Mouse (Mus musculus): Measurements from ENCODE around the gene Tln2. TPM values are rescaled to one million over a fixed set of nuclear protein-coding genes. Genes with fewer than 3 reads are reported as not detected.

Tln2 gene
- polyA plus RNA-seq, 1 experiment from 2014 or later, result 19.3 TPM

- ATAC-seq (ENCODE audit: low FRiP score, low TSS enrichment) (no peak), DNase-seq (no peak)
- Histone ChIP-seq H3K4me2 (ENCODE audit: low read length) (no peak overlapping the region), H3K4me3 (replicated peaks; ENCODE audit: low read depth, low read length) (no peak overlapping the region), H3K27ac (replicated peaks; ENCODE audit: low read depth, low read length) (no peak overlapping the region), H3K36me3 (ENCODE audit: control insufficient read depth, insufficient read depth, low read length) (no peaks in the 10 kb centered on the region), H3K4me1 (ENCODE audit: control insufficient read depth, insufficient read depth, low read length) (no peaks in the 10 kb centered on the region), H3K9me3 (ENCODE audit: control insufficient read depth, low read length) (no peaks in the 10 kb centered on the region), H3K27me3 (ENCODE audit: control insufficient read depth, insufficient read depth, low read length) (no peaks in the 10 kb centered on the region), H3K9ac (replicated peaks; ENCODE audit: low read length) (no peak overlapping the region)
- WGBS, result 72% methylated on average over 4 of the region's 4 CpGs
Measured at GRCm38 (mm10) chr9:67205175-67205574, 354.3 kb downstream of the Tln2 start.

- H3K4me1 ChIP-seq (ENCODE audit: control insufficient read depth, insufficient read depth, low read length), result no peaks in the 10 kb centered on the region
- H3K36me3 ChIP-seq (ENCODE audit: control insufficient read depth, insufficient read depth, low read length), result no peaks in the 10 kb centered on the region
- no peak overlapping the region for H3K27ac ChIP-seq (replicated peaks; ENCODE audit: low read depth, low read length)
- no peaks in the 10 kb centered on the region for H3K27me3 ChIP-seq (ENCODE audit: control insufficient read depth, insufficient read depth, low read length)
- H3K9ac ChIP-seq (replicated peaks; ENCODE audit: low read length), result no peak overlapping the region
- DNase-seq (no peak), ATAC-seq (ENCODE audit: low FRiP score, low TSS enrichment) (no peak)
- WGBS, result 97% methylated on average over 8 of the region's 8 CpGs
- H3K9me3 ChIP-seq (ENCODE audit: control insufficient read depth, low read length), result no peaks in the 10 kb centered on the region; the same call in 1 of the 2 replicates
- H3K4me2 ChIP-seq (ENCODE audit: low read length), result no peak overlapping the region
- no peak overlapping the region for H3K4me3 ChIP-seq (replicated peaks; ENCODE audit: low read depth, low read length)
Measured at GRCm38 (mm10) chr9:67196609-67197008, 362.9 kb downstream of the Tln2 start.

GRCm38 (mm10) chr9:67195306-67195705 lies 364.2 kb downstream of the Tln2 start:
- H3K27me3 ChIP-seq (ENCODE audit: control insufficient read depth, insufficient read depth, low read length), result no peaks in the 10 kb centered on the region
- peak; percentile 55 for DNase-seq
- no peaks in the 10 kb centered on the region; the same call in 1 of the 2 replicates for H3K9me3 ChIP-seq (ENCODE audit: control insufficient read depth, low read length)
- H3K4me2 ChIP-seq (ENCODE audit: low read length), result no peak overlapping the region
- no peaks in the 10 kb centered on the region for H3K4me1 ChIP-seq (ENCODE audit: control insufficient read depth, insufficient read depth, low read length)
- no peak overlapping the region for H3K27ac ChIP-seq (replicated peaks; ENCODE audit: low read depth, low read length)
- H3K9ac ChIP-seq (replicated peaks; ENCODE audit: low read length), result no peak overlapping the region
- 26% methylated on average over 7 of the region's 7 CpGs for WGBS
- no peaks in the 10 kb centered on the region for H3K36me3 ChIP-seq (ENCODE audit: control insufficient read depth, insufficient read depth, low read length)
- H3K4me3 ChIP-seq (replicated peaks; ENCODE audit: low read depth, low read length), result no peak overlapping the region
- no peak for ATAC-seq (ENCODE audit: low FRiP score, low TSS enrichment)

- H3K4me1 ChIP-seq (ENCODE audit: control insufficient read depth, insufficient read depth, low read length), result no peaks in the 10 kb centered on the region
- H3K36me3 ChIP-seq (ENCODE audit: control insufficient read depth, insufficient read depth, low read length), result no peaks in the 10 kb centered on the region
- ATAC-seq (ENCODE audit: low FRiP score, low TSS enrichment) (no peak), DNase-seq (no peak)
- H3K27me3 ChIP-seq (ENCODE audit: control insufficient read depth, insufficient read depth, low read length), result no peaks in the 10 kb centered on the region
- 50% methylated on average over 10 of the region's 10 CpGs for WGBS
- H3K9ac ChIP-seq (replicated peaks; ENCODE audit: low read length), result no peak overlapping the region
- H3K9me3 ChIP-seq (ENCODE audit: control insufficient read depth, low read length), result no peaks in the 10 kb centered on the region
- no peak overlapping the region for H3K4me3 ChIP-seq (replicated peaks; ENCODE audit: low read depth, low read length)
- H3K27ac ChIP-seq (replicated peaks; ENCODE audit: low read depth, low read length), result no peak overlapping the region
- no peak overlapping the region for H3K4me2 ChIP-seq (ENCODE audit: low read length)
Measured at GRCm38 (mm10) chr9:67191488-67192331, 367.8 kb downstream of the Tln2 start.

- no peaks in the 10 kb centered on the region for H3K9me3 ChIP-seq (ENCODE audit: control insufficient read depth, low read length)
- no peak for ATAC-seq (ENCODE audit: low FRiP score, low TSS enrichment)
- no peak overlapping the region for H3K4me2 ChIP-seq (ENCODE audit: low read length)
- 86% methylated on average over 5 of the region's 5 CpGs for WGBS
- no peaks in the 10 kb centered on the region for H3K27me3 ChIP-seq (ENCODE audit: control insufficient read depth, insufficient read depth, low read length)
- H3K27ac ChIP-seq (replicated peaks; ENCODE audit: low read depth, low read length), result no peak overlapping the region
- H3K36me3 ChIP-seq (ENCODE audit: control insufficient read depth, insufficient read depth, low read length), result no peaks in the 10 kb centered on the region
- DNase-seq, result no peak
- H3K9ac ChIP-seq (replicated peaks; ENCODE audit: low read length), result no peak overlapping the region
- H3K4me1 ChIP-seq (ENCODE audit: control insufficient read depth, insufficient read depth, low read length), result no peaks in the 10 kb centered on the region
- no peak overlapping the region for H3K4me3 ChIP-seq (replicated peaks; ENCODE audit: low read depth, low read length)
Measured at GRCm38 (mm10) chr9:67187686-67188085, 371.8 kb downstream of the Tln2 start.

- ATAC-seq (ENCODE audit: low FRiP score, low TSS enrichment) (no peak), DNase-seq (no peak)
- H3K4me3 ChIP-seq (replicated peaks; ENCODE audit: low read depth, low read length), result no peak overlapping the region
- H3K27me3 ChIP-seq (ENCODE audit: control insufficient read depth, insufficient read depth, low read length), result no peaks in the 10 kb centered on the region
- WGBS, result 63% methylated on average over 4 of the region's 4 CpGs
- H3K27ac ChIP-seq (replicated peaks; ENCODE audit: low read depth, low read length), result no peak overlapping the region
- no peak overlapping the region for H3K4me2 ChIP-seq (ENCODE audit: low read length)
- H3K9me3 ChIP-seq (ENCODE audit: control insufficient read depth, low read length), result no peaks in the 10 kb centered on the region
- H3K4me1 ChIP-seq (ENCODE audit: control insufficient read depth, insufficient read depth, low read length), result no peaks in the 10 kb centered on the region
- H3K36me3 ChIP-seq (ENCODE audit: control insufficient read depth, insufficient read depth, low read length), result no peaks in the 10 kb centered on the region
- no peak overlapping the region for H3K9ac ChIP-seq (replicated peaks; ENCODE audit: low read length)
Measured at GRCm38 (mm10) chr9:67187182-67187581, 372.3 kb downstream of the Tln2 start.

GRCm38 (mm10) chr9:67184556-67184955 lies 374.9 kb downstream of the Tln2 start:
- no peak overlapping the region for H3K4me2 ChIP-seq (ENCODE audit: low read length)
- no peaks in the 10 kb centered on the region for H3K9me3 ChIP-seq (ENCODE audit: control insufficient read depth, low read length)
- ATAC-seq (ENCODE audit: low FRiP score, low TSS enrichment), result no peak
- no peaks in the 10 kb centered on the region for H3K27me3 ChIP-seq (ENCODE audit: control insufficient read depth, insufficient read depth, low read length)
- no peak overlapping the region for H3K9ac ChIP-seq (replicated peaks; ENCODE audit: low read length)
- no peak overlapping the region for H3K4me3 ChIP-seq (replicated peaks; ENCODE audit: low read depth, low read length)
- H3K36me3 ChIP-seq (ENCODE audit: control insufficient read depth, insufficient read depth, low read length), result no peaks in the 10 kb centered on the region
- no peak for DNase-seq
- no peak overlapping the region for H3K27ac ChIP-seq (replicated peaks; ENCODE audit: low read depth, low read length)
- H3K4me1 ChIP-seq (ENCODE audit: control insufficient read depth, insufficient read depth, low read length), result no peaks in the 10 kb centered on the region
- WGBS, result 84% methylated on average over 2 of the region's 2 CpGs

GRCm38 (mm10) chr9:67183520-67183919 lies 376.0 kb downstream of the Tln2 start:
- Histone ChIP-seq H3K27me3 (ENCODE audit: control insufficient read depth, insufficient read depth, low read length) (no peaks in the 10 kb centered on the region), H3K27ac (replicated peaks; ENCODE audit: low read depth, low read length) (no peak overlapping the region), H3K4me3 (replicated peaks; ENCODE audit: low read depth, low read length) (no peak overlapping the region), H3K36me3 (ENCODE audit: control insufficient read depth, insufficient read depth, low read length) (no peaks in the 10 kb centered on the region), H3K4me1 (ENCODE audit: control insufficient read depth, insufficient read depth, low read length) (no peaks in the 10 kb centered on the region), H3K4me2 (ENCODE audit: low read length) (no peak overlapping the region), H3K9ac (replicated peaks; ENCODE audit: low read length) (no peak overlapping the region), H3K9me3 (ENCODE audit: control insufficient read depth, low read length) (no peaks in the 10 kb centered on the region)
- DNase-seq (no peak), ATAC-seq (ENCODE audit: low FRiP score, low TSS enrichment) (no peak)
- 93% methylated on average over 2 of the region's 2 CpGs for WGBS

GRCm38 (mm10) chr9:67182006-67182405 lies 377.5 kb downstream of the Tln2 start:
- Histone ChIP-seq H3K4me1 (ENCODE audit: control insufficient read depth, insufficient read depth, low read length) (no peaks in the 10 kb centered on the region), H3K9ac (replicated peaks; ENCODE audit: low read length) (no peak overlapping the region), H3K4me3 (replicated peaks; ENCODE audit: low read depth, low read length) (no peak overlapping the region), H3K4me2 (ENCODE audit: low read length) (no peak overlapping the region), H3K9me3 (ENCODE audit: control insufficient read depth, low read length) (no peaks in the 10 kb centered on the region), H3K27me3 (ENCODE audit: control insufficient read depth, insufficient read depth, low read length) (no peaks in the 10 kb centered on the region), H3K27ac (replicated peaks; ENCODE audit: low read depth, low read length) (no peak overlapping the region), H3K36me3 (ENCODE audit: control insufficient read depth, insufficient read depth, low read length) (no peaks in the 10 kb centered on the region)
- DNase-seq (no peak), ATAC-seq (ENCODE audit: low FRiP score, low TSS enrichment) (no peak)
- WGBS, result 78% methylated on average over 6 of the region's 6 CpGs

Data from midbrain, embryonic 14.5 days (tissue).